Mouse (Mus musculus) heart, postnatal 36 days (tissue): Measurements from ENCODE around the gene Ctsa. TPM values are rescaled to one million over a fixed set of nuclear protein-coding genes. Genes with fewer than 3 reads are reported as not detected.
A peak's percentile ranks its signal among the peaks of the same experiment; 100 is the strongest.
"Not testable (repeated sequence)": the region's sequence is repeated elsewhere in the genome, so short reads cannot be mapped to it uniquely, and the experiment has no call there.

ENCODE experiments used
- DNase-seq, 2 experiments: peaks; one replicate each; pipeline ENCODE4 v3.0.0; 2021 to 2022
- intact Hi-C: fragments of 180-260 bp; cut with DNase I; formaldehyde crosslinking; loops from one replicate; pipeline ENCODE4 v1.15.1; 2025
- total RNA-seq, 2 experiments: library from RNA; stranded (reverse); gene quantifications; 2 replicates each; pipeline ENCODE4 v1.2.3; 2021

Gene Ctsa
- 100 to 1,000 TPM; 103 to 106 TPM for total RNA-seq

GRCm38 (mm10) chr2:164832748-164833301 is at the start of gene Ctsa:
Gene Ctsa (plus strand): TSS chr2:164832873.
- intact Hi-C loops, result loop anchor here (2.0 to 10.0 kb wide), 5 partner anchors 24 to 202 kb away; partner anchors contain the start of genes Ncoa5, Pcif1, Pltp and Zfp335
- DNase-seq, result peak; percentile 79 to 82

GRCm38 (mm10) chr2:164783926-164784581 is 48.6 kb upstream of the Ctsa start:
- intact Hi-C loops, result no loop called here
- no peak for DNase-seq

GRCm38 (mm10) chr2:164784869-164785420 is 47.7 kb upstream of the Ctsa start:
- intact Hi-C loops, result no loop called here
- DNase-seq, result peak in 1 of 2 experiments; percentile 8

GRCm38 (mm10) chr2:164785481-164786387 is 46.9 kb upstream of the Ctsa start, which contains the start of gene Snx21:
Gene Snx21 (plus strand): TSS chr2:164785823.
- intact Hi-C loops, result no loop called here
- DNase-seq, result peak; percentile 88 to 93

GRCm38 (mm10) chr2:164786388-164786885 is 46.2 kb upstream of the Ctsa start:
- intact Hi-C loops, result no loop called here
- DNase-seq, result no peak

- intact Hi-C loops, result no loop called here
- no peak for DNase-seq
These were observed 45.6 kb upstream of the Ctsa start for GRCm38 (mm10) chr2:164787032-164787431.

GRCm38 (mm10) chr2:164787779-164788178 is 44.9 kb upstream of the Ctsa start:
- no peak for DNase-seq
- intact Hi-C loops, result no loop called here

GRCm38 (mm10) chr2:164788411-164788810 is 44.3 kb upstream of the Ctsa start:
- no peak for DNase-seq
- intact Hi-C loops, result no loop called here

- intact Hi-C loops, result no loop called here
- no peak for DNase-seq
These were observed 42.2 kb upstream of the Ctsa start for GRCm38 (mm10) chr2:164790451-164790850.

GRCm38 (mm10) chr2:164791841-164792261 is 40.8 kb upstream of the Ctsa start:
- intact Hi-C loops, result no loop called here
- DNase-seq, result no peak

- intact Hi-C loops, result no loop called here
These were observed 40.1 kb upstream of the Ctsa start for GRCm38 (mm10) chr2:164792400-164793190.

GRCm38 (mm10) chr2:164793236-164793635 is 39.4 kb upstream of the Ctsa start:
- intact Hi-C loops, result no loop called here
- DNase-seq, result peak; percentile 45 to 56

More at GRCm38 (mm10) chr2:164792400-164793190, 40.1 kb upstream of the Ctsa start:
- DNase-seq, result no peak

GRCm38 (mm10) chr2:164793772-164794171 is 38.9 kb upstream of the Ctsa start:
- intact Hi-C loops, result no loop called here
- no peak for DNase-seq

- intact Hi-C loops, result no loop called here
- DNase-seq, result peak; percentile 77 to 79
These were observed 38.4 kb upstream of the Ctsa start for GRCm38 (mm10) chr2:164794293-164794692.

- no peak for DNase-seq
- intact Hi-C loops, result loop anchor here (2.0 to 5.0 kb wide), 2 partner anchors 114 to 203 kb away; partner anchors contain the start of gene Eppin
These were observed 36.8 kb upstream of the Ctsa start for GRCm38 (mm10) chr2:164795868-164796267.

- DNase-seq, result not testable (repeated sequence)
- intact Hi-C loops, result loop anchor here (5.0 kb wide), 1 partner anchor 116 kb away; no protein-coding TSS in a partner anchor
These were observed 34.1 kb upstream of the Ctsa start for GRCm38 (mm10) chr2:164798554-164798953.

GRCm38 (mm10) chr2:164800252-164801004 is 32.2 kb upstream of the Ctsa start:
- intact Hi-C loops, result no loop called here
- no peak for DNase-seq

GRCm38 (mm10) chr2:164803201-164803920 is 29.3 kb upstream of the Ctsa start:
- intact Hi-C loops, result no loop called here
- DNase-seq, result no peak
